Mouse (Mus musculus): ENCODE measurements around the gene E430018J23Rik. TPM values are rescaled to one million over a fixed set of nuclear protein-coding genes. Genes with fewer than 3 reads are reported as not detected.
"Not testable (repeated sequence)": the region's sequence is repeated elsewhere in the genome, so short reads cannot be mapped to it uniquely, and the experiment has no call there.

Gene E430018J23Rik
- polyA plus RNA-seq, 1 experiment from 2014 or later, result 6.5 TPM

DNA sequence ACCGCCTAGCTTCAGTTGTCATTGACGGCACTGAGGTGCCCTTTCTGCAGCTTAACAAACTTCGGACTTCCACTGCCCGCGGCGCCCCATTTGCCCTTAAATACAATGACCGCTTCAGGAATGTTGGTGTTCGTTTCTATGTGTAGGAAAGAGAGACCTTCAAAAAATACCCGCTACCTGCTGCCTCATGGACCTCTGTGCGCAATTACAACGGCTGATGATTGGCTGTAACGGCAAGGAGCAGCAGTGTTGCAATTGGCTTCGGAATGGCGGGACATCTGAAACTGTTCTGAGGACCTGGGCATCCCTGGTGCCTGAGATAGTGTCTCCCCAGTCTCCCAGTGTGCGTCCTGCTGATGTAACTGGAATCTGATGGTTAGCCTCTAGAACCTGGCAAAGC, 28.8 kb upstream of the E430018J23Rik start:
- Histone ChIP-seq H3K9me3 (replicated peaks; ENCODE audit: low read length) (no peaks in the 10 kb centered on the region), H3K4me3 (replicated peaks; ENCODE audit: low read depth, low read length) (peak overlapping the region; percentile 85), H3K27me3 (ENCODE audit: insufficient read depth, low read length) (no peaks in the 10 kb centered on the region), H3K36me3 (ENCODE audit: insufficient read depth, low read length) (no peaks in the 10 kb centered on the region), H3K4me1 (replicated peaks; ENCODE audit: insufficient read depth, low read length) (peaks cover 13% of the 10 kb centered on the region; the same call in 1 of the 2 replicates), H3K9ac (ENCODE audit: low read depth, low read length) (peak overlapping the region; percentile 86), H3K4me2 (ENCODE audit: low read length) (peak overlapping the region; percentile 96), H3K27ac (peak overlapping the region; percentile 75; the same call in 1 of the 2 replicates)
- no peak for TF ChIP-seq CTCF (IDR thresholded peaks at IDR 0.05; ENCODE audit: low read depth)
- WGBS, result 3% methylated on average over 15 of the region's 15 CpGs
- no peak for ATAC-seq (replicated peaks; ENCODE audit: low FRiP score, low read depth)
- peak; percentile 25 for DNase-seq (ENCODE audit: low spot score)

GRCm38 (mm10) chr7:127421388-127422191, 28.2 kb upstream of the E430018J23Rik start, which contains the start of gene Zfp688:
TSS of gene Zfp688 (minus strand) at chr7:127422068.
- Histone ChIP-seq H3K9me3 (replicated peaks; ENCODE audit: low read length) (no peaks in the 10 kb centered on the region), H3K36me3 (ENCODE audit: insufficient read depth, low read length) (no peaks in the 10 kb centered on the region), H3K4me3 (replicated peaks; ENCODE audit: low read depth, low read length) (peak within 1 kb of the TSS; percentile 85), H3K27me3 (ENCODE audit: insufficient read depth, low read length) (no peaks in the 10 kb centered on the region), H3K9ac (ENCODE audit: low read depth, low read length) (peak within 1 kb of the TSS; percentile 86), H3K4me2 (ENCODE audit: low read length) (peak within 1 kb of the TSS; percentile 96), H3K27ac (peak within 1 kb of the TSS; percentile 75; the same call in 1 of the 2 replicates), H3K4me1 (replicated peaks; ENCODE audit: insufficient read depth, low read length) (peaks cover 13% of the 10 kb centered on the region; the same call in 1 of the 2 replicates)
- peak; percentile 23; the same call in 1 of the 2 replicates for TF ChIP-seq CTCF (IDR thresholded peaks at IDR 0.05; ENCODE audit: low read depth)
- DNase-seq (ENCODE audit: low spot score) (peak; percentile 95), ATAC-seq (replicated peaks; ENCODE audit: low FRiP score, low read depth) (peak; percentile 92)
- WGBS, result under 1% methylated on average over 48 of the region's 48 CpGs

- Histone ChIP-seq H3K9ac (ENCODE audit: low read depth, low read length) (no peak overlapping the region), H3K27ac (no peak overlapping the region), H3K4me3 (replicated peaks; ENCODE audit: low read depth, low read length) (no peak overlapping the region), H3K4me2 (ENCODE audit: low read length) (no peak overlapping the region), H3K36me3 (ENCODE audit: insufficient read depth, low read length) (no peaks in the 10 kb centered on the region), H3K4me1 (replicated peaks; ENCODE audit: insufficient read depth, low read length) (no peaks in the 10 kb centered on the region), H3K9me3 (replicated peaks; ENCODE audit: low read length) (no peaks in the 10 kb centered on the region), H3K27me3 (ENCODE audit: insufficient read depth, low read length) (no peaks in the 10 kb centered on the region)
- 87% methylated on average over 2 of the region's 2 CpGs for WGBS
- ATAC-seq (replicated peaks; ENCODE audit: low FRiP score, low read depth) (no peak), DNase-seq (ENCODE audit: low spot score) (no peak)
- TF ChIP-seq CTCF (IDR thresholded peaks at IDR 0.05; ENCODE audit: low read depth), result no peak
Measured at GRCm38 (mm10) chr7:127411418-127411817, 18.0 kb upstream of the E430018J23Rik start.

GRCm38 (mm10) chr7:127406002-127406987, 12.9 kb upstream of the E430018J23Rik start, which contains the start of gene Zfp764:
TSS of gene Zfp764 (minus strand) at chr7:127406822.
- Histone ChIP-seq H3K9ac (ENCODE audit: low read depth, low read length) (peak within 1 kb of the TSS; percentile 59), H3K27ac (peak within 1 kb of the TSS; percentile 78), H3K4me3 (replicated peaks; ENCODE audit: low read depth, low read length) (peak within 1 kb of the TSS; percentile 38), H3K4me2 (ENCODE audit: low read length) (peak within 1 kb of the TSS; percentile 68)
- H3K36me3 ChIP-seq (ENCODE audit: insufficient read depth, low read length); H3K27me3 ChIP-seq (ENCODE audit: insufficient read depth, low read length); H3K9me3 ChIP-seq (replicated peaks; ENCODE audit: low read length); H3K4me1 ChIP-seq (replicated peaks; ENCODE audit: insufficient read depth, low read length): not testable (repeated sequence)
- ATAC-seq (replicated peaks; ENCODE audit: low FRiP score, low read depth) (peak; percentile 88), DNase-seq (ENCODE audit: low spot score) (peak; percentile 96)
- TF ChIP-seq CTCF (IDR thresholded peaks at IDR 0.05; ENCODE audit: low read depth), result peak; percentile 88
- 3% methylated on average over 40 of the region's 40 CpGs for WGBS

GRCm38 (mm10) chr7:127404101-127404500, 10.7 kb upstream of the E430018J23Rik start:
- not testable (repeated sequence) for ATAC-seq (replicated peaks; ENCODE audit: low FRiP score, low read depth); H3K4me3 ChIP-seq (replicated peaks; ENCODE audit: low read depth, low read length); H3K4me2 ChIP-seq (ENCODE audit: low read length); H3K9me3 ChIP-seq (replicated peaks; ENCODE audit: low read length); H3K9ac ChIP-seq (ENCODE audit: low read depth, low read length); H3K27ac ChIP-seq; H3K4me1 ChIP-seq (replicated peaks; ENCODE audit: insufficient read depth, low read length); H3K27me3 ChIP-seq (ENCODE audit: insufficient read depth, low read length); DNase-seq (ENCODE audit: low spot score); H3K36me3 ChIP-seq (ENCODE audit: insufficient read depth, low read length)
- WGBS, result 74% methylated on average over 6 of the region's 6 CpGs

DNA sequence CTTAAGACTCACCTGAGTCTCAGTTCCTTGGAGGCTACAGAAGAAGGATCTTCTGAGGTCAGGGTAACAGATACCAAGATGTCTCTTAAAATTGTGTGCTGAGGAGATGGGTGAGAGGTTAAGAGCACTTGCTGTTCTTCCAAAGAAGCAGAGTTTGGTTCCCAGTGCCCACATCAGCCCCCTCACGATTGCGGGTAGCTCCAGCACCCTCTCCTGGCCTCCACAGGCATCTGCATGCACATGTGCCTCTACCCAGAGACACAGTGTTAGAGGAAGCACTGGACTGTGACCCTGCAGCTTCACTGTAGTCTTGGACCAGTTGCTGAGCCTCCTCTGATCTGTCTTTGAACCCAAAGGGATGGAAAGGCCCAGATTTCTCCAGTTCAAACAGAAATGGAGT, 9.6 kb upstream of the E430018J23Rik start:
- Histone ChIP-seq H3K4me2 (ENCODE audit: low read length) (no peak overlapping the region), H3K27ac (no peak overlapping the region), H3K9ac (ENCODE audit: low read depth, low read length) (no peak overlapping the region), H3K4me3 (replicated peaks; ENCODE audit: low read depth, low read length) (no peak overlapping the region), H3K4me1 (replicated peaks; ENCODE audit: insufficient read depth, low read length) (no peaks in the 10 kb centered on the region), H3K36me3 (ENCODE audit: insufficient read depth, low read length) (no peaks in the 10 kb centered on the region), H3K9me3 (replicated peaks; ENCODE audit: low read length) (no peaks in the 10 kb centered on the region), H3K27me3 (ENCODE audit: insufficient read depth, low read length) (no peaks in the 10 kb centered on the region)
- 57% methylated on average over 2 of the region's 2 CpGs for WGBS
- TF ChIP-seq CTCF (IDR thresholded peaks at IDR 0.05; ENCODE audit: low read depth), result peak; percentile 13; the same call in 1 of the 2 replicates
- ATAC-seq (replicated peaks; ENCODE audit: low FRiP score, low read depth), result no peak
- no peak for DNase-seq (ENCODE audit: low spot score)
